Mouse (Mus musculus): ENCODE measurements around the gene Zfp850.
A peak's percentile ranks its signal among the peaks of the same experiment; 100 is the strongest.
"Not testable (repeated sequence)": the region's sequence is repeated elsewhere in the genome, so short reads cannot be mapped to it uniquely, and the experiment has no call there.

The Zfp850 gene

DNA sequence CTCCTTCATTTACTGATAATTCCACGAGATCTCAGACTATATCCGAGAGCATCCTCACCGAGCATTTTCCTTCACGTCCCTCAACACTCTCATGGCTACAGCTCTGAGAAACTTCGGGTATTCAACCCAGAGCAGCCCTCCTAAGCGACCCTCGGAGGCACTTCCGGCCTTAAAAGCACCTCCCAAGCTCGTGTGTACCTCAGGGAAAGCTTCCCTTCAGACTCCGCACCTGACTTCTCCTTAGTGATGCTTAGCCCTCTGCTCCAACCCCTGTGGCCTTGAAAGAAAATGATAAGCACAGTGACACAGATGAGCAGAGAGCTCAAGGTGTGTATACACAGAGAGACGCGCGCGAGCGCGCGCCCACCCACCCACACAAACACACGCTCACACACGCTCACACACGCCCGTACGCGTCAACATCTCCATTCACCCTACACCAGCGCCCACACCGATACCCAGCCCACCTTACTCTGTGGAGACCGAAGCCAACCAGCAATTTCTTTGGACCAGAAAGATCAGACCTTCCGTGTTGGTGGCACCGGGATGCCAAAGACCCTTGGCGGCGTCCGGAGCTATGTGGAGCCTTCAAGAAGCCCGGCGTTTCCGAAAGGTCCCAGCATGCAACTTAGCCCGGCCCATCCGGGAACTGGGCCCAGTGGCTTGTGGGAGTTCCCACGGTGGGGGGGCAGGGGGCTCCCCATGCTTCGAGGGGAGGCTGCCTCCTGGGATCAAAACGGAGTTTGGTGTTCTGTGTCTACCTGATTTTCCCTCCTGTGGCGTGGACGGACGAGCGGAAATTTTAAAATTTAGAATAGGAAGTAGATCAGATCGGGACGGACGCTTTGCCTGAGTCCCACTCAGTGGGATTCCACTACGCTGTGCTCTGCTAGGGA is at the start of gene Zfp850:
Zfp850 (minus strand) TSS at position 567 of the 896 bp plus-strand sequence.
- peak; percentile 85 for DNase-seq (ENCODE audit: low spot score)

DNA sequence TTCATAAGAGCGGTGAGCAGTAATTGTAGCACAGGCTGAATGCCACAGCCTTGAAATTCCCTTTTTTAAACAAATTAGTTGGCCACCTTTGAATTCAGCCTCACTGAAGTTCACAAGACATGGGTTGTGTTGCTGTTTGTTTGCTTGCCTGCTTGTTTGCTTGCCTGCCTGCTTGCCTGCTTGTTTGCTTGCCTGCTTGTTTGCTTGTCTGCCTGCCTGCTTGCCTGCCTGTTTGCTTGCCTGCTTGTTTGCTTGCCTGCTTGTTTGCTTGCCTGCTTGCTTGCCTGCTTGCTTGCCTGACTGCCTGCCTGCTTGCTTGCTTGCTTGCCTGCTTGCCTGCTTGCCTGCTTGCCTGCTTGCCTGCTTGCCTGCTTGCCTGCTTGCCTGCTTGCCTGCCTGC is 46.1 kb upstream of the Zfp850 start:
- no peak for DNase-seq (ENCODE audit: low spot score)

DNA sequence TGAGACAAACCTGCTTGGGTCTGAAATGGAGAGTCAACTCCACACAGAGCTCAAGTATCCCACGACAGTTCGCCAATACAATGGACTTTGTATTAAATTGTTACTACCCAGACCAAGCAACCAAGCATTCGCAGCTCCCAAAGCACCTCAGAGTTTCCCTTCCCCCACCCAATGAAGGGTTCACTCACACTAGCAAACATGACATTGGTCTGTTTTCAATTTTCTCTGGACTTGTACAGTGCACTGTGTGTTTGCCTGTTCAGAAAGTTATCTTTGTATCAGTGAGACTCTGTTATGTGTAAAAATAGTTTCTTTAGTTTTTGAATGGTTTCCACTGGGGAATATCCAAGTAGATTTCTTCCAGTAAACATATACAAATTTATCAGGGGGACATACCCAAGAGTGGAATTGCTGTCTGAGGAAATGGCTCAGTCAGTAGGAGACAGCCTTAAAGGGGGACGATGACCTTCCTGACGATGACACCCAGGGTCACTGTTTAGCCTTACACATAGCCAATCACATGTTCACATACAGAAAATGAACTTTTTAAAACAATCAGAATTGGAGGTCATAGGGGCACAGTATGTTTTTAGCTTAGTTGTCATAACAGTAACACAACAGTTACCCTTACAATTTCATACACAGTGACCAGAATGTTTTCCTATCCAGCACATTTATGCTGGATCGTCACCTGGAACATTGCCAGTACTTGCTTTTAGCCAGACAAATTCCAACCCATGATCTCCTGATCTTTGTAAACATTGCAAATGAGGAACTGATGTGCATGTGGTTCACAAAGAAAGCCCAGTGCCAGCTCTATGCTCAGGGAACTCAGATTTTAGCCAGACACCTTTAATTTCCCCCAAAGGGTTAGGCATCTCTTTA is 39.4 kb upstream of the Zfp850 start:
- no peak for DNase-seq (ENCODE audit: low spot score)

DNA sequence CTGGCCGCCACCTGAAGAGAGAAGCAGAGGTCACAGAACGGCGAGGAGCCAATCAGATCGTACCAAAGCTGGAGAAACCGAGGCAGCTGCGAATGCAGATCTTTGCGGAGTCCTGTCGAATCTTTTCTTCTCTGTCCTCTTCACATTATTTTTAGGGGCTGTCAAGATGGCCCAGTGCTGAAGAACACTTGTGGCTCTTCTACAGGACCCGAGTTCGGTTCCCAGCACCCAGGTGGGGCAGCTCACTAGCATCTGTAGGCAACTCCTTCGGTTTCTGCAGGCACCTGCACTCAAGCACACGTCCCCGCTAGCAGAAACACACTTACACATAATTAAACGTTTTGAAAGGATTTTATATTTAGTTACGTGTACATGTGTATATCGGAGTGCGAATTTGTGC is 36.7 kb upstream of the Zfp850 start:
- DNase-seq (ENCODE audit: low spot score), result no peak

DNA sequence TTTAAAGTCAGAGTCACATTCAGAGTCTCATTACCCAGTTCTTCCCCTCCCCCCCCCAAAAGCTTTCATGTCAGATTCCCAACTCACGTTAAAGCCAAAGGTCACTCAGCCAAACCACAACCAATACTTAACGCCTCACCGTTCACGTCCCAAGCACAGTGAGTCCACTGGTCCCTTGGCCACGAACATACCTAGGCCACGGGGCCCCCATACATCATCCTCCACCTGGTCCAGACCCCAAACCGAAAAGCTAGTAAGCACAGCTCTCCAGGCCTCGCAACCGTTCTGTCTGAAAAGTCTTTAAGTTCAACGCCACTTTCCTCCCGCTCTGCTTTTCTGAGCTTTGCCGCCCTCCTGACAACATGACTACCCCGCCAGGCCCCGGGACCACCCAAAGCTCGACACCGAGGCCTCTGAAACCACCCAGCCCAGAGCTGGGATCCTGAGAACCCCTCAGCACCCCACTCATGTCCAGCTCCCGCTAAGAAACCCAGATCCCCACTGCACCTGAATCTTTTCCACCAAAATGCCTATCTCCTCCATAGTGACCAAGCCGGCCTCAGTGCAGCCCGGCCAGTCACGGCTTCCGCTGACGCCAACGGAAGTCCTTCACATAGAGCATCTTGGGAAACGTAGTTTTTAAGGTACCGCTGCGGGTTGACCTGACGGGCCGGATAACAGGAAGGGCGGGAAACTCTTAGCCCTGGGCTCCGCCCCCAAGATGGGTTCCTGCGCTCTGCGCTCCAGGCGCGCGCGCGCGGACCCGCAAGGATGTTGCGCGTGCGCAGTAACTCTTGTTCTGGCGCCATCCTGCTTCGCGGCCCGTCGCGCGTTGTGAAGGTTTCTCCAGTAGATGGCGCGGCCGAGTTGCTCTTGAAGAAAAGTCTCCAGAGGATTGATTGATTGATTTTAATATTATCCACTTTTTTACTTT is 35.8 kb upstream of the Zfp850 start, which contains the start of gene Psmc4:
Psmc4 (minus strand) TSS at position 626 of the 934 bp plus-strand sequence.
- peak; percentile 98 for DNase-seq (ENCODE audit: low spot score)

DNA sequence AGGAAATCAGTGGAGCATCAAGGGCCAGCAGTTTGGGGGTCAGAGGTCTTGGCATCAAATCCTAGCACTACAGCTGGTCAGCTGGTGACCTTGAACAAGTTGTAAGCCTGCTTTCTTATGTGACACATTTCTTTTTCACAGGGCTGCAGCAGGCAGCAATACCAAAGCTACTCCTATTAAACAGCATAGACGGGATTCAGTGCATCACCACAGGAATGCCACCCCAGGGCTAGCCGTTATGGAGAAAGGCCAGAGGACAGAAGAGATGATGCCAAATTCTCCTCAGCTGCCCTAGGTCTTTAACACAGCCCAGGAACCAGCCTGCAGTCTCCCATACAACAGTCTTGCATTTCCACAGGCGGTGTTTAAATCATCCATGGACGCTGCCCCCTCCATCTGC is 30.6 kb upstream of the Zfp850 start:
- DNase-seq (ENCODE audit: low spot score), result no peak

DNA sequence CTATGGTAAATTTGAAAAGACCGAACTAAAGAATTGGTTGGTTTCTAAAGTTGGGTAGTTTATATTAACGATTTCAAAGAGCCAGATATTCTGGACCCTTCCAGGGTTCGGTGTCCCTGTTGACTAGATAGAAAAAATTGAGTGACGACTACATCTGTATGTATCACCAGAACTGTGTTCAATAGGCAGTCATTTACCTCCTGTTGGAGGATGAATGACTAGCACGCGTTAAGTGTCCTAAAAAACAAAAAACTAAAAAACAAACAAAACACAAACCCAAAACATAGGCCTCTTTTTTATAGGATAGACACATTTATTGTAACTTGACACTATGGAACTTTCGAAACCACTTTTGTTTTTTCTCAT is 513 bp upstream of the Zfp850 start:
- no peak for DNase-seq (ENCODE audit: low spot score)

DNA sequence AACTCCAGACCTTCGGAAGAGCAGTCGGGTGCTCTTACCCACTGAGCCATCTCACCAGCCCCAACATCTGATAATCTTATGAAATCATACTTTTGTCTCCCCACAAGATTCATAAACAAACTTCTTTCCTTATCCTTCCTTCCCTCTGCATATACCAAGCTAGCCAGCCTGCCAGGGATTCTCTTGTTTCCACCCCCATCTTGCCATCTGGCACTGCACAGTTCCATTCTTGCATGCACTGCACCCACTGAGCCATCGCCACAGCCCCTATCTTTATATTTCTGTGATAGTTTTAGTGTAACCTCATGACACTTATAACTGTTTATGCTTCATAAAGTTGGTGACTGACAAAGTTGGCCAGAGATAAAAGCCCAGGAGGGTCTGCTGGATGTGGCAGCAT is 3.6 kb downstream of the Zfp850 start:
- DNase-seq (ENCODE audit: low spot score), result no peak

DNA sequence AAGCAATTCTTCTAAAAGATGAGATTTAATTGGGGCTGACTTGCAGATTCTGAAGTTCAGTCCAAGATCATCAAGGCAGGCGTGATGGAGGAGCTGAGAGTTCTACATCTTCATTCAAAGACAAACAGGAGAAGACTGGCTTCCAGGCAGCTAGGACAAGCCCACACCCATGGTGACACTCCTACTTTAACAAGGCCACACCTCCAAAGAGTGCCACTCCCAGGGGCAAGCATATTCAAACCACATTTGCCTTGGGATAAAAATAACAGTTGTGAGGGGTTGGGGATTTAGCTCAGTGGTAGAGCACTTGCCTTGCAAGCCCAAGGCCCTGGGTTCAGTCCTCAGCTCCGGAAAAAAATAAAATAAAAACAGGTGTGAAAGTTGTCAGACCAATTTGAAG is 31.7 kb downstream of the Zfp850 start:
- no peak for DNase-seq (ENCODE audit: low spot score)

DNA sequence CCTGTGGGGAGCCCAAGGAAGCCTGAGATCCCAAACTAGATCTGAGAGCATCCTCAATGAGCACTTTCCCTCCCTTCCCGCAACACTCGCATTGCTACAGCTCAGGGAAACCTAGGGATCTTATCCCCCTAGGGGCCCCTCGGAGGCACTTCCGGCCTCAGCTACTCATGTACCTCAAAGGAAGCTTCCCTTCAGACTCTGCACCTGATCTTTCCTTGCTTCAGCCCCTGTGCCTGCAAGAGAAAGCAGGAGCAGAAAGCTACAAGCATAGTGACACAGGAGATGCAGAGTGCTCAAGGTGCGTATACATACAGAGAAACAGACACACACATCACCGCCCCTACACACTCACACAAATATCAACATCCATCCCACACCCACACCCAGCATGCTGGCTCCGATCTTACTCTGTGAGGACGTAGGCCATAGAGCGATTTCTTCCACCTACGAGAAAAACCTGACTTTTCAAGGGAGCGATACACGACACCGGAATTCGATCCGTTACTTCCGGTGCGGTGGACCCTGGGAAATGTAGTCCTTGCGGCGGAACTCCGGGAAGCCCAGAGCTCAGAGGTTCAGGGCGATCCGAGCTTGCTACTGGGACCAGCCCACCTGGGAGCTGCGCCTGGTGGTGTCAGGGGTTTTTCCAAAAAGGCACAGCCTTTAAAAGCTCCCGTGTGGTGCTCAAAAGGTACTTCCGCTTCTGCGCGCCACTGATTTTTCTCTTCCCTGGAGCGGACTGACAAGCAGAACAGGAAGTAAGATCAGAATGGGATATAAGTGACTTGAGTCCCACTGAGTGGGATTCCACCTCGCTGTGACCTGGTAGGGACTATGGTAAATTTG is 35.0 kb downstream of the Zfp850 start, which contains the start of gene Zfp780b:
Zfp780b (minus strand) TSS at position 489 of the 846 bp plus-strand sequence.
- DNase-seq (ENCODE audit: low spot score), result peak; percentile 80

DNA sequence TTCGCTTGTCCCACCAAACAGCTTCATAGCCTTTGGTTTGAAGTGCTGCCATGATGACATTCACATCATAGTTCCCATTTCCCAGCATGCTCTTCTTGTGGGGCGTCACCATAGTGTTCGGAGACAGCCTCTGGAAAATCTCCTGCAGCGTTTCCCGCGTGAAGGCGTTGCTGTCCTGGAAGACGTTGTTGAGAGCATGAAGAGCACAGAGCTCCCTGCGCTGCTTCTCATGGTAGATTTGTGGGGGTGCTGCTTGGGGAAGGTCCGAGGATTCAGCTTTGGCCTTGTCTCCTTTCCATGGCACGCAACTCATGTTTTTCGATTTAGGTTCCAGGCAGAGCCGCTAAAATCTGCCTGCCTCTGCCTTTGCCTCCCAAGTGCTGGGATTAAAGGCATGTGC is 64.5 kb downstream of the Zfp850 start:
- DNase-seq (ENCODE audit: low spot score), result not testable (repeated sequence)

DNA sequence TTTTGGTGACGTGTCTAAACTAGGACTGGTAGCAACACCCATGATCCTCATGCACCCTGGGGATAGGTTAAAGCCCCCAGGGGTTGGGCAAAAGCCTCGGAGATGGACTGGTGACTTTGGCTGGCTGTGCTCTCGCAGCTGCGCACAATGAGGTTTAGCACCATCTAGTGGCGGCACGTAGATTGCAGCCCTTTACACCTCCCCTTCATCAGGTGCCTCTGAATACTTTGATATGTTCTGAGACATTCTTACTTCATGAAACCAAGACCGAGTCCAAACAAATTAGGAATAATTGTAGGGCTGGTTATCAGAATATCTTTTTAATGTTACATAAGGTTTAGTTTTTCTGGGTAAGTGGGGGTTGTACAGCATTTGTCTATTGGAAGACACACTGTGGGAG is 72.0 kb downstream of the Zfp850 start:
- not testable (repeated sequence) for DNase-seq (ENCODE audit: low spot score)
